8 mouse cellular contexts compared by ENCODE assay signal in the genomic region with DNA sequence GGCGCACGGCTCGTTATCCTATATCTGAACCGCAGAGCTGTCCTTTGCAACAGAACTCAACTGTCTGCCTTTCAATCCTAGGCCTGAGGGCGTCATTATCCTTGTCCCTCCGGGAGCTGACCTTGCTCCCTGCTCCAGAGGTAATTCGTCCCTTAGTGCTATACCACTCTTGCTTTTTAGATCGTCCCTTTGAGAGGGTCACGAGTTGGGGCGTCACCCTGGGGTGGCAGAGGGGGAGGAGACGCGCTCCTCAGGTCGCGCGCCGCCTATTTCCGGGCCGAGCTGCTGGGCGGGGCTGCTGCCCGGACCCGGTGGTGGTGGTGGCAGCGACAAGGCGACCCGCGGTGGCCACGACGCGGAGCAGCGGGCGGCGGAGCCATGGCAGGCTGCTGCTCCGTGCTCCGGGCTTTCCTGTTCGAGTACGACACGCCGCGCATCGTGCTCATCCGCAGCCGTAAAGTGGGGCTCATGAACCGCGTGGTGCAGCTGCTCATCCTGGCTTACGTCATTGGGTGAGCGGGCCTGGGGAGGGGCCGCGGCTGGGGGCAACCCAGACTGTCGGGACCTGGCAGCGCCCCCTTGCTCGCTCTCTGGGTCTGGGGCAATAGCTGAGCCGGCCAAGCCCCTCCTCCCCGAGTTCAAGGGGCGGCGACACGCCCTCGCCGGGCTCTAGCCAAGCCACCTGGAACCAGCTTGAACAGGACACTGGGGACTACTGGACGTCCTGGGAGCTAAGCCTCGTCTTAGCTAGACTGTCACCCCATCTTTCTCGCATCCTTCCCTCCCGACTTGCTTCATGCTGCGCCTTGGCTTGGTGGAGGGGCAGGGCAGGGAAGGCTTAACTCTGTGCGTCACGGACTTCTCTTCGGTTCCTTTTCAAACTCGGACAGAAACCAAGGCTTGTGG. TPM values are rescaled to one million over a fixed set of nuclear protein-coding genes. Genes with fewer than 3 reads are reported as not detected.
DNase-seq lines count a peak whose midpoint lies in the region; ATAC-seq lines count a peak whose summit lies in the region.

Gene P2rx4, plus strand, starts transcription at position 269 of the 906 bp plus-strand sequence.

- peak within 1 kb of the TSS; percentile 68 for H3K9ac ChIP-seq in hindbrain, embryonic 12.5 days

- no peaks in the 10 kb centered on the region for H3K36me3 ChIP-seq in hindbrain, embryonic 12.5 days

- no peaks in the 10 kb centered on the region for H3K27me3 ChIP-seq in hindbrain, embryonic 12.5 days

- peak within 1 kb of the TSS; percentile 72 for H3K4me2 ChIP-seq in hindbrain, embryonic 12.5 days (replicated peaks)

- H3K27ac ChIP-seq in hindbrain, embryonic 12.5 days, result peak within 1 kb of the TSS; percentile 35

- ATAC-seq in hindbrain, embryonic 12.5 days (ENCODE audit: low FRiP score), result peak; percentile 89

- 2% methylated on average over 66 of the region's 66 CpGs for WGBS in hindbrain, embryonic 12.5 days

- H3K9me3 ChIP-seq in hindbrain, embryonic 12.5 days (replicated peaks), result no peaks in the 10 kb centered on the region

- H3K4me1 ChIP-seq in hindbrain, embryonic 12.5 days, result peaks cover 6% of the 10 kb centered on the region

- H3K4me3 ChIP-seq in hindbrain, embryonic 12.5 days, result peak within 1 kb of the TSS; percentile 56

- peak; percentile 89 for DNase-seq in Muller cell, postnatal 12 days (ENCODE audit: inconsistent ontology term)
- peak; percentile 90 for DNase-seq in cerebellum, adult 9-11 months
- DNase-seq in frontal cortex, postnatal 10 days (ENCODE audit: low spot score in 2 of 2), result peak; percentile 86
- peak; percentile 60 to 77 for DNase-seq in layer of hippocampus, postnatal 25 days (ENCODE audit: extremely low spot score in 1 of 2, low spot score in 1 of 2)
- peak; percentile 90 for DNase-seq in lung, postnatal 25 days (ENCODE audit: low spot score)
- peak; percentile 84 for DNase-seq in retina, embryonic 14.5 days (ENCODE audit: low spot score)
- DNase-seq in thymus, postnatal 4 days, result peak; percentile 88

RNA-seq across cellular contexts. Expression of gene P2rx4, which starts in this region (rescaled TPM):
- 15.2 and 15.4 TPM in 2 replicates for polyA plus RNA-seq in hindbrain, embryonic 12.5 days (2016; fragmentation: Nextera tagmentation; extraction: Ambion mirVana)
- total RNA-seq in layer of hippocampus, postnatal 25 days (2021), result 10 to 100 TPM; 11.4 to 15.0 TPM

Comparison
In these comparisons a context has a peak if more than half of its experiments do, and no peak if none do; other contexts are left out.
1. Peak in every context shown above with its lines: DNase-seq, ATAC-seq, H3K4me3 ChIP-seq and H3K27ac ChIP-seq.